Mouse (Mus musculus) bone marrow macrophage, adult 2 months (primary cell): ENCODE data around the gene Aadac.

Experiments
- CTCF ChIP-seq: IDR thresholded peaks from 2 replicates; pipeline ENCODE4 v1.5.1; 2012; ENCODE audit warnings: low read depth, mild to moderate bottlenecking, low read length, moderate library complexity
- POLR2A ChIP-seq: IDR thresholded peaks from 2 replicates; pipeline ENCODE4 v1.6.1; 2012; ENCODE audit warnings: mild to moderate bottlenecking, low read depth, low read length, borderline replicate concordance

DNA sequence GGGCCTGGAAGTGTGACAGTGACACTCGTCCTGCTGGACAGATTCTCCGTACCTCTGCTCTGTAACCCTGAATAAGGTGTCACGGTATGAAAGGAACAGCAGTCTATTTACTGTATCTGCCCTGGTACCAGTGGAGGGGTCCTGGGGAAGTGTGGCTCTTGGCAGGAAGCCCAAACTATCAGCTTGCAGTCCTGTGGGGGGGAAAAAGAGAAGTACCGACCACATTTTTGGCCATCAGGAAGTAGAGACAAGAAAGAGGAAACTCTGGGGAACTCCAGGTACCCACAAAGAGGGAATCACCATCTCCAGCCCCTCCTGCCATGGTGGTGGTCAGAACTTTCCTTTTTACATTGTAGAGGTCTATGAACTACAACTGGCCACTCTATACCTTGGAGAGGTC is 55.1 kb downstream of the Aadac start:
- TF ChIP-seq CTCF (no peak), POLR2A (no peak)
